Mouse (Mus musculus): ENCODE data around the gene 4930415O20Rik.
A peak's percentile ranks its signal among the peaks of the same experiment; 100 is the strongest.

The 4930415O20Rik gene

DNA sequence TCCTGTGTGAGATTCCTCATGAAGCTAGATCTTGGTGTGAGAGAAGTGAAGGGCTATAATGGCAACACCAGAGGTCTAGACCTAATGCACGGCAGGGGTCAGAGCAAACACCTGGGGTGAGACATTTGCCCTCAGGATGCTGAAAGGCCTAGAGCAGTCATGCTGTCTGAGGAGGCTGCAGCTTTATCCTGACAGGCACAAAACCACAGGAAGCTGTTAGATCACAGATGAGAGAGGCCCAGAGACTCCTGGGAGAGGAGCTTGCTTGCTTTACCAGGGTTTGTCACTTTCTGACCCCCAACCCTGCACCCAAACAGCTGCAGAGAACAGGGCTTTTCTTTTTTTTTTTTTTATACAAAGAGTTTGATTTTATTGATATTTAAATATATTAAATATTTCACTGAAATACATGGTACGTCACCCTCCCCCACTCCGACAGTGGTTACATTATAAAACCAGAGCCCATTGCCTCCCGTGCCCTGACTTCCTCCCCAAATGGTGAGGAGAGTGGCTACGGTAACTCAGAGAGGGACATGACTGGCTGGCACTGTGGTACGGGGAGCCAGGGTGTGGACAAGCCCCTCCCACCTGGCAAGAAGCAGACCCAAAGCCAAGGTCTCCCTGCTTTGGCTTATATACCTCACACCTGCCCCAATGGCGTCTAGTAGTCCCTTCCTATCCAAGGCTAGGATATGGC, 19.0 kb downstream of the 4930415O20Rik start:
- TF ChIP-seq GATA4 (IDR thresholded peaks at IDR 0.05; ENCODE audit: insufficient replicate concordance, low read length) = no peak

DNA sequence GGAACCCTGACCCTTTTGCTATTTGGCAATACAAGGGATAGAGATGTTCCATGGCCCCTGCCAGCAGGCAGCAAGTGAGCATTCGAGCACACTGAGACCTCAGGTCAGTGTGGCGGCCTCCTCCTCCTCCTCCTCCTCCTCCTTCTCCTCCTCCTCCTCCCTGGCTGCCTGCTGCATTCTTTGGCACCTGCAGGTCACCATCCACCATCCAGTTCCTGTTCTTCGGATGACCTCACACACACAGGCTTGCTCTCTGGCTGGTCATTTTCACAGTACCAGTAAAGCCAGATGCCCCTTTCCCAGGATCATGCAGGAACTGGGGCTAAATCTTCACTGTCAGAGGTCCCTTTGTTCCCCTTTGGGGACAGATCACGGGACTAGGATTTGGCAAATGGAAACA, 20.6 kb downstream of the 4930415O20Rik start:
- no peak for TF ChIP-seq GATA4 (IDR thresholded peaks at IDR 0.05; ENCODE audit: insufficient replicate concordance, low read length)

DNA sequence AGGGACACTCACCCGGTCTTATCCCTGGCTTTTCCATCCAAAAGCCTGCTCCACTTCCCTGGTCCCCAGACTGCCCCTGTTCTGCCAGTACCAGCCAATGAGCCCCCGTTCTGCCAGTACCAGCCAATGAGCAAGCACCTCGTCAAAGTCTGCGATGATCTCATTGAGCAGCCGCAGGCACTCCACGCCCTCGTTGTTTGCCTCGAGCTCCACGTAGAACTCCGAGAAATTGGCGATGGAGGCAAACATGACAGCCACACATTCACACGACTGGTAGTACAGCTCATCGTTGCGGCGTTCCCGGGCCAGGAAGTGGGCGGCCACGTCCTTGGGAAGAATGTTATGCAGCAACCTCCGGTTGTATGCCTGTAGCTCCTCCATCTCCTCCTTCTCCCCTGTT, 23.4 kb downstream of the 4930415O20Rik start:
- TF ChIP-seq GATA4 (IDR thresholded peaks at IDR 0.05; ENCODE audit: insufficient replicate concordance, low read length) = no peak

DNA sequence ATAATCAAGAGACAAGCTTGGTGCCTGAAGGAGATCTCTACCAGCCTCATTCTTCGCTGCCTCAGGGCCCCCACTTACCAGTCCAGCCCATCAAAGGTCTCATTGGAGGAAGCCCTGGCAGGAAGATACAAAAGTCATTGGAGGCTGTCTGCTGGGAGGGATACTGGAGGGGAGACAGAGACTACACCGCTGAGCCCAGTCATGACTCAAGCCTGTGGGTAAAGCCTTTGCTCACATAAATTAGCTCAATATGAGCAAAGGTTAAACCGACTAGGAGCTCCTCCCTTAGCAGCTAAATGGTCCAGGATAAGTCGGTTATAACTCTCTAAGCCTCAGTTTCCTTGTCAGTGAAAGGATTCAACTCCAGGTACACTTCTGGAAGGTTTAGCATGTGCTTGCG, 24.2 kb downstream of the 4930415O20Rik start:
- no peak for TF ChIP-seq GATA4 (IDR thresholded peaks at IDR 0.05; ENCODE audit: insufficient replicate concordance, low read length)

DNA sequence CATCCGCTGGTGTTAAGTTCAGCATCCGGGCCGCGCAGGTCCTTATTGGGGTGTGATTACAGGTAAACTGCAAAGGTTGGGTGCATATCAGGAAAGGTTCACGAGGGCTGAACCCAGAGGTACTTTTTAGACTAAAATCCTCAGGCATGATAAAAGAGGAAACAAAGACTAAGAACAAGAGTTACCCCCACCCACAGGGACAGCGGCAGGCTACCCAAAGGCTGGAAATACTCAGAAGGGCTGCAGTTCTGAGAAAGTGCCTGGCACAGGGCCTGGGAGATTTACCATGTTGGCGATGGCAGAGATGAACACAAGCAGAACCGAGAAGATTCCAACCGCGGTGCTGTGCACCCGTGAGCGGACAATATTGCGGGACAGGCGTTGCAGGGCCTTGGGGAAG, 25.8 kb downstream of the 4930415O20Rik start:
- no peak for TF ChIP-seq GATA4 (IDR thresholded peaks at IDR 0.05; ENCODE audit: insufficient replicate concordance, low read length)

DNA sequence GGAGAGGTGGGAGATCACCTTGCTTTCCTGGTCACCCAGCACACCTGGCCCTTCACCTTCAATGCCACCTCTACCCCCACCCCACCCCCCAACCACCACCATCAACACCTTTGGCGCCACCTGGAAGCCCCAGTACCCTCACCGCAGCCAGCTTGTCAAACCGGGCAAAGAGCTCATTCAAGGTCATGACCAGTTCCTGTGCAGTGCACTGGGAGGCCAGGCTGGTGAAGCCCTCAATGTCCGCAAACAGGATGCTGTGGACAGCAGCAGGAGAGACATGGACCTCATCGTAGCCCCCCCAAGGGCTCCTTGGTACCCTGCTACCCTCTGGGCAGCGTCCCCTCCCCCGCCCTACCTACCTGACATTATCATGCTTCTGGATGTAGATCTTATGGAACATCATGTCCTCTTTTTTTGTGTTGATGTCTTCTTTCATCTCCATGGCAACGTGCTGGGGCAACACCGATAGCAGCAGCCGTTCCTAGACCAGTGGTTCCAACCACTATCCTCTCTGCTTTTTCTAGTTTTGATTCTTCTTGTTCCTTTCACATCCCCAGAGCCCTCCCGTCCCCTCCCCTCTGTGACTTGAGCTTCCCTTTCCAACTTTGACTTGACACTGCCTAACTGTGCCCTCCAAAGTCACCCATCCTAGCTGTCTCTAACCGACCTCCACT, 29.4 kb downstream of the 4930415O20Rik start:
- TF ChIP-seq GATA4 (IDR thresholded peaks at IDR 0.05; ENCODE audit: insufficient replicate concordance, low read length) = no peak

DNA sequence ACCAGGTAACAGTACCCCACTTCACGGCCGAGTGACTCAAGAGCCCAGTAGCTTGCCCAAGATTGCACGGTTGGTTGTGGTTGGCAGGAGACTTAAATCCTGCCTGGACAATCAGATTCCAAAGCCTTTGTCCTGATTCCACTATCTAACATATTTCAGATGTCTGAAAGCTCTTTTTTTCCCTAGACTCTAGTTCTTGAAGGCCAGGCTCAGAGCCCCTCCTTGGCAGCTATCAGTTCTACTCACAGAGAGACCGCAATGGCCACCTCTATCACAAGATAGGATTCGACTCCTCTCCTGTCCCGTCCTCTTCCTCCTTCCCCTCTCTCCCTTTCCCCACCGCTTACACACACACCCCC, 31.0 kb downstream of the 4930415O20Rik start:
- no peak for TF ChIP-seq GATA4 (IDR thresholded peaks at IDR 0.05; ENCODE audit: insufficient replicate concordance, low read length)

DNA sequence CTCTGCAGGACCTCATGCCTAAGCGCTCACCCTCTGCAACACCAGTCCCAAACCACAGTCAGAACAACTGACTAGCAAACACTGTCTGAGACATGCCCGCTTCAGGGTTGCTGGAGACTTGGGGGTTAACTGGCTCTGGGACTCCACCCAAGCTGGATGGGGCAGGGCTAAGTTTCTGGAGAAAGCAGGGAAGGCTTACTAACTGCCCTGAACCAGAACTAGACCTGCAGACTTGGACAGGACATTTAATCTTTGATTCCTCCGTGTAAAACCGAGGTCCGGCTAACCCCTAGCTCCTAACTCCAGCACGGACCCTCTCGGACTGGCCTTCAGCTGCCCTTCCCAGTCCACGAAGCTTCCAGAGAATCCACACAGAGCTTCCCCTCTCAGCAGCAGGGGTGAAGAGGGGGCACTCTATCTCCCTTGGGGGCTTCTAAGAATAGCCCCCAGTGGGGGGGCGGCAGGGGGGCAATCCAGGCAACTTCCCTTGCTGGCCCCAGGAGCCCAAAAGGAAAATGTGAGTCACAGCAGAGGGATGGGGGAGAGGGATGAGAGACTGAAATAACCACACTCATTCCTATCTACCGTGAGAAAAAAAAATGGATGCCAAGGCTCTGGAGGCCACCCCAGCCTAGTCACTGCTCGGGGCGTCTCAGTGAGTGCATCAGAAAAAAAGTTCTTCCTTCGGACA, 31.5 kb downstream of the 4930415O20Rik start:
- no peak for TF ChIP-seq GATA4 (IDR thresholded peaks at IDR 0.05; ENCODE audit: insufficient replicate concordance, low read length)

DNA sequence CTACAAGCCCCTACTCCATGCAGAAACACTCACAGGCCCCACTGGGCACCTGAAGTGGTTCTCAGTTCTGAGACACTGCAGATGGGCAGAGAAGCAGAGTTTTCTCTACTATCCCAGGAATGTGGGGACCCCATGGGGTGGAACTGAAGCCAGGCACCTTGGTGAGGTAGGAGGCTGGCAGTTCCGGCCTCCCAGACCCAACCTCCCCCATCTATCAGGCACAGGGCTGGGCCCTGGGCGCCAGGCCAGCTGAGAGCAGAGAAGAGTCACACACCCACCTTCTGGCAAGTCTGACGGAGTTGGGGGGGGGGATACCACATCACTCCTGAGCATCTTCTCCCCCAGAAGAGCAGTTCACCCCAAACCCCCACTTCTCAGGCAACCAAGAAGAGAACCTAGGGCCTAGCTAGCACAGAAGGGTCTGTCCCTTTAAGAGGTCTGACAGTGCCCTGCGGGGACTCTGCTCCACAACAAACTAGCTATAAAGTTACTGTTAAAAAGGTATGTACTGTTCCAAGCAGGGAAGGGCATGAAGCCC, 32.2 kb downstream of the 4930415O20Rik start:
- TF ChIP-seq GATA4 (IDR thresholded peaks at IDR 0.05; ENCODE audit: insufficient replicate concordance, low read length) = no peak

DNA sequence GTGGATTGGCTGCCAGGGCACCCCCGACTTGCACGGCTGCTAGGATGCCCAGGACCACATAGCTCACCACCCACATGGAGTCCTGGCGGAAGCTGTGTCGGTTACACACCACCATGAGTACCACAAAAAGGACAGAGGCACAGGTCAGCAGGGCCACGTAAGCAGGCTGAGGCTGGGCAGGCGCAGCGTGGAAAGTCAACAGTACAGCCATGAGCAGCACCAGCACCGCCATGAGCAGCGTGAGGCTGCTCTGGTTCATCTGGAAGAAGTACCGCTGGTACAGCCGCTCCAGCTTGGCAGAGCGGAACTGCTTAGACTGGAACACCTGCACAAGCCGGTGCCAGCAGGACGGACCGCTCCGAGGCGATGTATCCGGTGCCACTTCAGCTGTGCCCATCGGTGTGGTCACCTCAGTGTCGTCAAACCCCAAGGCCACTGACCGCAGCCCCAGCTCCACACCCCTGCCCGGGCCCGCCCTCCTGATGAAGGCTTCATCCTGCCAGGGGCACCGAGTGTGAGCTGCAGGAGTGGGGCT, 33.3 kb downstream of the 4930415O20Rik start:
- no peak for TF ChIP-seq GATA4 (IDR thresholded peaks at IDR 0.05; ENCODE audit: insufficient replicate concordance, low read length)

DNA sequence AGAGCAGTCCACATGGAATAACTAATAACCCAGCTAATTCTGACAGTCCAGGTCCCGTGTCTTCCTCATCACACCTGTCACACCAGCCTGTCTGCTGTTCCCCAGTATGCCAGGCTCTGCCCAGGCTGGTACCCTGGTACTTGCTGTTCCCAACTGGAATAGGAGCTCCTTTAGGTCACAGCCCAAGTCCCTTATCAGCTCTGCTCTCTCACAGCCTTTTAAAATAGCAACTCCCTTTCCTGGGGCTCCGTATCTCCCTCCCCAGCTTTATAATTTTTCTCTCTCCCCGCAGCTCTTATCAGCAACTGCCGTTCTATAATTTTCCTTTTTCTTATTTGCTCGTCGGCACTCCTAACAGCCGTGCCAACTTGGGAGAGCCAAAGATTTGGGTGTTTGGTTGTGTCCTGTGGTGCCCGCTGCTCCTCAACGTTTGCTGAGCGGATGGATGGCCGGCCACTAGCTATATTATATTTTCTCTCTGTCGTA, 35.3 kb downstream of the 4930415O20Rik start:
- peak; percentile 78; the same call in 1 of the 2 replicates for TF ChIP-seq GATA4 (IDR thresholded peaks at IDR 0.05; ENCODE audit: insufficient replicate concordance, low read length)

DNA sequence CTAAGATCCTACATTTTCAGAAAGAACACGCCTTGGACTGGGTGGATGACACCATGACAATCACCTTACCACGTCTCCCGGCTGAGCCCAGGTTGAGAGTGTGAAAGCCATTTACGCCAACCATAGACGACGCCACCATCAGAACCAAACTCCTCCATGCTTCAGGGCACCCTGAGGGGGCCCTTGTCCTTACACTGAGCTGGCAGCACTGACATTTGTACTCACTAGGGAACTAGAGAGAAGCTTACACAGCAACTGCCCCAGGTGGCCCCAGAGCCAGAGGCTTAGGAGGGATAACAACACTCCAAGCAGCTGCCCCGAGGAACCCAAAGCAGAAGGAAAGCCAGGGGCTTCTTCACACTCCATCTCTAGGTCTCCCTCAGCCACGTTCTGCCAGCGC, 35.9 kb downstream of the 4930415O20Rik start:
- no peak for TF ChIP-seq GATA4 (IDR thresholded peaks at IDR 0.05; ENCODE audit: insufficient replicate concordance, low read length)

DNA sequence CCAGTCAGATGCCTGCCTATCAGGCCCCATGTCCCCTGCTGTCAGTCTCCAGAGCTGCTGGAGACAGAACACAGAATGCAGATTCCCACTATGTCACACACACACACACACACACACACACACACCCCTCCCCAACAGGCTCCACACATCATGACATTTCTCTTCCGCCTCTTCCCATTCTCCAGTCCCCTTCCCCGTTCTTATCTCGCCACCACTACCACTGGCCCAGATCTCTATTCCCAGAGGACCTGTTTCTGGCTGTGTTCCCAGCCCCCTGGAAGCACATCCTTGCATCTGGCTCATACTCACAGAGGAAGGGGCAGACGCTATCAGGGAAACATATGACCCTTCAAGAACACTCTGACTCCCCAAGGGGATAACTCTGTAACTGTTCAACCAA, 36.8 kb downstream of the 4930415O20Rik start:
- peak; percentile 95; the same call in 1 of the 2 replicates for TF ChIP-seq GATA4 (IDR thresholded peaks at IDR 0.05; ENCODE audit: insufficient replicate concordance, low read length)

DNA sequence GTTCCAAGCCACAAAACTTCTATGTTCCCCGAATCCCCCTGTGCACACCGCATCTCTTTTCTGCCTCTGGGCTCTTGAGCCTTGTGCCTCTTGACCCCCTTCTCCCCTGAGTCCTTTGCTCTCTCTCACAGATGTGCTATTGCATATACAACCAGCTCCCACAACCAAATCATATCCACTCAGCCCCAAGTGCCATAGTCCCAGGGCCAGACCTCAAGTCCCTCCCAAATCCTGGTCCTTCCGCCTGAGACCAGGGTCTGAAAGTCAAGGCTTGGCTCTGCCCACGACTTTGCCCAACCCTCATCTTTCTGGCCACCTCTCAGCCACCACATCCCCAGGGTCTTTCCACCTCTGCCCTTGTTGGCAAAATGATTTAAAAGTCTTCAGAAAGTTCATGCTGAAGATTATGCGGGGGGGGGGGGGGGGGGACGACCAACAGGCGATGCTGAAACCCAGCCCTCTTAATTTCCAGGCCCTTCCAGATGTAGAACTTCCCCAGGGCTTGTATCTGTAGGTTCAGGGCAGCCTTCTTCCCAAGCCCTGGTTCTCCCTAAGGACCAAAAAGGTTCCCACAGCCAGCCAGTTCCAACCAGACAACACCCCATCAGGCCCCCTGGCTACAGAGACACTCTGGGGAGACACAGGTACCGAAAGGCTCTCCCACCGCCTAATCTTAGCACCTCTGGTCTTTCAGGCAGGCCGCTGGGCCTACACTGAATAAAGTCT, 37.4 kb downstream of the 4930415O20Rik start:
- TF ChIP-seq GATA4 (IDR thresholded peaks at IDR 0.05; ENCODE audit: insufficient replicate concordance, low read length) = no peak

DNA sequence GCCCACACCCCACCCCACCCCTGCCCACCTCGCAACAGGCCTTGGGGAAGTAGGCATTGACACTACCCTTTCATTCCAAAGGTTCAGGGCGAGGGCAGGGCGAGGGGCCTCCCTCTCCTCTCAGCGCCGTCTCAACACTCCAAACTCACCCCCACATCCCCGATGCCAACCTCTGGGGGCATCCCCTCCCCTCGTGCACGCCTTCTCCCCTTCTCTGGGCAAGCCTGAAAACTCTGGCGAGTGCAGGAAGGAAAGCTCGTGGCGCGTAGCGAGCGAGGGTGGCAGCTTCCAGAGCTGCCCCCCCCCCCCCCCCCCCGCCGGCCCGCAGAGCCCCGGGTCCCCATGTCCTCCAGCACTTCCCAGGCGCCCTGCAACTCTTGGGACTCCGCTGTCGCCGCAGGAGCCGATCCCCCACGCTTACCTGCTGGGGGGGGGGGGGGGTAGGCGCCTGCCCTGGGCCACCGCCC, 38.0 kb downstream of the 4930415O20Rik start:
- TF ChIP-seq GATA4 (IDR thresholded peaks at IDR 0.05; ENCODE audit: insufficient replicate concordance, low read length) = no peak

Data from liver, adult (tissue).